Mouse (Mus musculus) kidney, embryonic 16.5 days (tissue): ENCODE data around the gene Hikeshi. TPM values are rescaled to one million over a fixed set of nuclear protein-coding genes. Genes with fewer than 3 reads are reported as not detected.
A peak's percentile ranks its signal among the peaks of the same experiment; 100 is the strongest.

Experiments used
- ATAC-seq: fragments of 200-750 bp; cut with Nextera tagmentation; 2 replicates; pipeline ENCODE4 v1.8.0; 2017; ENCODE audit warnings: moderate TSS enrichment; ENCODE audit not compliant: low FRiP score, low TSS enrichment
- H3K27ac ChIP-seq: fragments of 300-500 bp; sonication (generic); 2 replicates; pipeline ENCODE4 v1.5.1; 2014; ENCODE audit warnings: low read length
- H3K27me3 ChIP-seq: fragments of 300-500 bp; sonication (generic); 2 replicates; pipeline ENCODE4 v1.6.1; 2014; ENCODE audit warnings: low read length, control low read depth, mixed read lengths; ENCODE audit not compliant: insufficient read depth
- H3K36me3 ChIP-seq: fragments of 300-500 bp; sonication (generic); 2 replicates; pipeline ENCODE4 v1.6.1; 2014; ENCODE audit warnings: low read length, control low read depth, mixed read lengths; ENCODE audit not compliant: insufficient read depth
- H3K4me1 ChIP-seq: fragments of 300-500 bp; sonication (generic); 2 replicates; pipeline ENCODE4 v1.6.1; 2014; ENCODE audit warnings: low read length, control low read depth, mixed read lengths; ENCODE audit not compliant: insufficient read depth
- H3K4me2 ChIP-seq: fragments of 300-500 bp; sonication (generic); replicated peaks from 2 replicates; pipeline ENCODE4 v1.6.1; 2014; ENCODE audit warnings: low read depth, low read length
- H3K4me3 ChIP-seq: fragments of 300-500 bp; sonication (generic); 2 replicates; pipeline ENCODE4 v1.5.1; 2014; ENCODE audit warnings: mild to moderate bottlenecking, low read length
- H3K9ac ChIP-seq: fragments of 300-500 bp; sonication (generic); replicated peaks from 2 replicates; pipeline ENCODE4 v1.6.1; 2014; ENCODE audit warnings: low read length
- H3K9me3 ChIP-seq: fragments of 300-500 bp; sonication (generic); 2 replicates; pipeline ENCODE4 v1.6.1; 2016; ENCODE audit warnings: low read length, control low read depth
- WGBS: fragments of 180-500 bp; shearing (Covaris S2); extraction: QIAGEN DNeasy Blood & Tissue Kit; methylation state at CpG from one replicate; pipeline ENCODE4 v1.1.7; 2014; 5-methylcytosine and 5-hydroxymethylcytosine counted together
- polyA plus RNA-seq: library from polyadenylated mRNA; unstranded; fragments of >200 nt; fragmentation: Nextera tagmentation; extraction: Ambion mirVana; gene quantifications from 2 replicates; pipeline ENCODE4 v1.2.1, GENCODE M21; 2015

The Hikeshi gene
- polyA plus RNA-seq, result 131 and 138 TPM in 2 replicates

DNA sequence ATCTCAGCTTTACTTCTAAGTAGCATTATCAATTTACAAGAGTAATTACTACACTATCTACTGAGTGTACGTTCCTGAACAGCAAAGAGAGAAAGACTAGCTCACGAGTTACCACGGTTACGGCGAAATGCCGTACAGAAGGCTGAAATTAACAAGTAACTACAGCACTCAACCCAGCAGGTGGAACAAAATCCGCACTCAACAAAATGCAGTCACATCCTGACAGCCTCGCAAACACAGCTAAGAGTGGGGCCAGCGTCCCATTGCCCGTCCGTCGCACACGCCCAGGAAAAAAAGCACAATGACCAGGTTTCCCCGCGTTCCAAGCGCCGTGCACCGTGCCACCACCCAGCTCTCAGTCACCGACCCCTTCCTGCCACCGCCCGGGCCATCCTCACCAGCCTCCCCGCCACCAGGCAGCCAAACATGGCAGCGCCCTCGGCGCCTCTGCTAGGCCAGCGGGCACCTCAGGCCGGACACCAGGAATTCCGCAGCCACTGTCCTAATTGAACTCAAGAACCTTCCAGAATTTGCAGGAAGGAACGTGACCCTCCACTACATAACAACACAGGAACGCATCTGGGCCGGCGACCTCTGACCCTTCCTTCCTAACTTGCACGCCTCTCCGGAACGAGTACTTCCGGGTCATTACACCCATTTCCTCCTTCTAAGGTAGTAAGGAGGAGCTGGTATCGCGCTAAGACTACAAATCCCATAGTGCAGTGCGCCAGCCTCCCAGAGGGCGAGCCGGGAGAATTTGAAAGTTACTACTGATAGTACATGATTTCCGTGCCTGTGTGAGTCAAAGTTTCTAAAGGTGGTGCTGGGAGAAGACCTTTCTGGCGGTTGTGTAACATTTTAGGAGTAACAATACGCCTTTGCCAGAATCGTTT lies at the start of gene Hikeshi:
TSS of gene Hikeshi (minus strand) at position 634 of the 893 bp plus-strand sequence.
- Histone ChIP-seq H3K27me3 (no peaks in the 10 kb centered on the region), H3K4me1 (peaks cover 16% of the 10 kb centered on the region), H3K9ac (peak within 1 kb of the TSS; percentile 79), H3K27ac (peak within 1 kb of the TSS; percentile 85), H3K9me3 (no peaks in the 10 kb centered on the region), H3K36me3 (no peaks in the 10 kb centered on the region), H3K4me2 (peak within 1 kb of the TSS; percentile 72), H3K4me3 (peak within 1 kb of the TSS; percentile 77)
- under 1% methylated on average over 45 of the region's 45 CpGs for WGBS
- ATAC-seq, result peak; percentile 98

DNA sequence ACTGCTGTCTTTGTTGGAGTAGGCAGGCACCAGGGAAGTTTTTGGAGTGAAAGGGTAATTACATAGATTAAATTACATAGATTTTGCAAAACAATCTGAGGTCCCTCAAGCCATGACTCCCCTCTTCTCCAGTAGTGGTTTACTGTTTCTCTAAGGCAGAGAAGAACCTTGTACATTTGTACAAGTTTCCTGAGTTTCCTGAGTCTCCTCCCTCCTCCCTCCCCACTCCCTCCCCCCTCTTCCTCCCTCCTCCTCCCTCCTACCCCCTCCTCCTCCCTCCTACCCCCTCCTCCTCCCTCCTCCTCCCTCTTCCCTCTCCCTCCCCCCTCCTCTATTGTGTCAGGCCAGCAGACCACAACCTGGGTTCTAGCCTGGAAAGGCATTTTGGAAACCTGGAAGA lies 43.4 kb upstream of the Hikeshi start:
- H3K27ac ChIP-seq, result no peak overlapping the region
- H3K9me3 ChIP-seq, result no peaks in the 10 kb centered on the region
- no peak overlapping the region for H3K4me2 ChIP-seq
- H3K4me1 ChIP-seq, result peaks cover 12% of the 10 kb centered on the region
- no peak overlapping the region for H3K4me3 ChIP-seq
- no peaks in the 10 kb centered on the region for H3K27me3 ChIP-seq
- ATAC-seq, result no peak
- H3K36me3 ChIP-seq, result no peaks in the 10 kb centered on the region
- H3K9ac ChIP-seq, result no peak overlapping the region

DNA sequence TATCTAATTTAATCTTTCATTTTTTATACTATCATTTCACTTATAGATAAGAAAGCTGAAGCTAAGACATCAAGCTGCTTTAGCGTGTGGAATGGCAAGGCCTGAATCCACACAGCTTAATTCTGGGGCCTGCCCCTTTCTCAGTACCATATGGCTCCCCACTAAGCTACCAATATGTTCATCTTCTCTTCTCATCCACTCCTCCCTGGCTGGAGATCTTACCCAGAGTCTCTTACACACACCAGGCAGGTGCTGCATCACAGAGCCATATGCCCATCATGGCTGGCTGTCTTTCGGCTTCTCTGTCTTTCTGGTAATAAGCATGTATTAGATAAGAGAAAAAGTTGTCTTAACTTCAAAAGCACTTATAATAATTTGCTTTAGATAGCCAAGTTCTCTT lies 42.4 kb upstream of the Hikeshi start:
- no peak for ATAC-seq
- 91% methylated on average over 2 of the region's 2 CpGs for WGBS
- Histone ChIP-seq H3K36me3 (no peaks in the 10 kb centered on the region), H3K27me3 (no peaks in the 10 kb centered on the region), H3K27ac (no peak overlapping the region), H3K9ac (no peak overlapping the region), H3K4me1 (peaks cover 19% of the 10 kb centered on the region), H3K4me2 (no peak overlapping the region), H3K4me3 (no peak overlapping the region), H3K9me3 (no peaks in the 10 kb centered on the region)

DNA sequence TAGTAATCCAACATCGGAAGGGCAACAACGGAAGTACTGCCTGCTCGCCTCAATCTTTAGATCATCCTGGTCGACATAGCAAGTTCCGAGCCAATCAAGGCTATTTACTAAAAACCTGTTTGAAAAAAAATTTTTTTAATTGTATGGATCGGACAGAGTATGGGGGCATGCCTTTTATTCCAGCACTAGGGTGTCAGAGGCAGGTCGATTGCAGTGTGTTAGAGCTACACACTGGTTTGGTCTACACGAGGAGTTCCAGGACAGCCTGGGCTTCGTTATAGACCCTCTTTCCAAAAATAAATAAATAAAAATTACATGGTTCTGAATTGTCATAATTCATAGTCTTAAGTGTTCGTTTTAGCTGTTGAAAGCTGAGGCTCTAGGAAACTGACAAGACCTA lies 40.6 kb upstream of the Hikeshi start:
- Histone ChIP-seq H3K9me3 (no peaks in the 10 kb centered on the region), H3K4me3 (peak overlapping the region; percentile 86), H3K27ac (peak overlapping the region; percentile 100), H3K36me3 (0 out of 2 replicates have a peak, but pooled peaks cover 4% of the 10 kb centered on the region), H3K9ac (peak overlapping the region; percentile 96), H3K27me3 (no peaks in the 10 kb centered on the region), H3K4me2 (peak overlapping the region; percentile 54), H3K4me1 (peaks cover 21% of the 10 kb centered on the region)
- WGBS, result 8% methylated on average over 10 of the region's 10 CpGs
- ATAC-seq, result 0 out of 2 replicates have a peak, but pooled peaks have one; percentile 3

DNA sequence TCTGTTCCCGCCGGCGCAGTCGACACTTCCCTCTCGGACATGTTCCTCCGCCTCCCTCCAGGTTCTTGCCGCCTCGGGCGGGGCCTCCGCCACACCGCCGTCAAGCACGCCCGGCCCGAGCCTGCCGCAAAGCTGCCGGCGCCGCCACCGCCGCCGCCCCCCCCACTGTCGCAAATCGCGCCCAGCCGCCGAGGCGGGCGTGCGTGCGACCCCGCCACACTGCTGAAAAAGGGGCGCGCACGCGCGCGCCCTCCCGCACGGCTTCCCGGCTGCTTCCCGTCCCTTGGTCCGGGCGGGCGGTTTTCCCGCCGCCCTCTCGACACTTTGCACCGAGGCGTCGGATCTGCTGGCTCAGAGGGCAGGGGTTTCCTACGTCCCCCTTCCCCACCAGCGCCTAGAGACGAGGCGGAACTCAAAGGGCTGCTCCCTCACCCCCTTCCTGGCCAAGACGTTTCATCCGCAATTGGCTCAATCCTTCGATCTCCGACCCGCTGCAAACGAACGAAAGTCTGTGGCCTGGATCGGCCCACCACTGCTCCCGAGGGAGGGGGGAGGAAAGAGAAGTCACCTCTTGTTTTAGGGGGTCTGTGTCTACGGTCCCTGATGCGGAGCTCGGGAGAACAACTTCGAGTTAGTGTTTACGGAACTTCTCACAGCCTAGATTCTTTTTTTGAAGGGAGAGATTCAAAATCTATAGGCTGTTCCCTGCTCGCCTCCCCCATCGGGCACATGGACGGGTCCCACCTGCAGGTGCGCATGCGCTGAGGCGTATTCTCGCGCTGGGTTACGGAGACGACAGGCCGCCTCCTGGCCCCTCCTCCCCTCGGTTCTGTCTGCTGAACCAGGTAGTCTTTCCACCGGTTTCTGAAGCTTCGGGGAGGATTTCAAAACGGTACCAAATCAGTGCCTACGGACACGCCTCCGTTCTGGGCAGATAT lies 39.8 kb upstream of the Hikeshi start, which contains the start of gene Eed:
TSS of gene Eed (minus strand) at position 499 of the 938 bp plus-strand sequence.
- Histone ChIP-seq H3K9me3 (no peaks in the 10 kb centered on the region), H3K9ac (peak within 1 kb of the TSS; percentile 96), H3K36me3 (peaks cover 10% of the 10 kb centered on the region), H3K4me2 (peak within 1 kb of the TSS; percentile 81), H3K4me1 (peaks cover 21% of the 10 kb centered on the region), H3K27ac (peak within 1 kb of the TSS; percentile 100), H3K27me3 (no peaks in the 10 kb centered on the region), H3K4me3 (peak within 1 kb of the TSS; percentile 86)
- 0% methylated on average over 60 of the region's 87 CpGs for WGBS
- peak; percentile 90 for ATAC-seq

DNA sequence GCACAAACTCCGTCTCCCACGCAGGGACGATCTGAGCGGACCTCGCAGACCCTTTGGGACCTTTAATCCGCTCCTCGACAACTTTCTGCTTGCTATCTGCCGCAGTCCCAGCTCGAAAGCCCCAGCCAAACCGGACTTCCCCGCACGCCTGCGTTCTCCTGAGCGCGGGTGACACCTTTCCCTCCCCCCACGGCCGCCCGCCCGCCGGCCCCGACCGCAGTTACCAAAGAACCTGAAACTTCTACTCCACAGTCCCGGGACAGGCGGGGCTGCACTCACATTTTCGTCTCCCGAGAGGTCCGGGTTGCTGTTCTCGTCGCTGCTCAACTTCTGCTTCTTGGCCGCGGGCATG lies 39.1 kb upstream of the Hikeshi start:
- H3K9me3 ChIP-seq, result no peaks in the 10 kb centered on the region
- peaks cover 16% of the 10 kb centered on the region for H3K36me3 ChIP-seq
- peaks cover 21% of the 10 kb centered on the region for H3K4me1 ChIP-seq
- WGBS, result under 1% methylated on average over 31 of the region's 31 CpGs
- peak overlapping the region; percentile 81 for H3K4me2 ChIP-seq
- peak overlapping the region; percentile 100 for H3K27ac ChIP-seq
- no peak for ATAC-seq
- peak overlapping the region; percentile 96 for H3K9ac ChIP-seq
- H3K27me3 ChIP-seq, result no peaks in the 10 kb centered on the region
- peak overlapping the region; percentile 86 for H3K4me3 ChIP-seq

DNA sequence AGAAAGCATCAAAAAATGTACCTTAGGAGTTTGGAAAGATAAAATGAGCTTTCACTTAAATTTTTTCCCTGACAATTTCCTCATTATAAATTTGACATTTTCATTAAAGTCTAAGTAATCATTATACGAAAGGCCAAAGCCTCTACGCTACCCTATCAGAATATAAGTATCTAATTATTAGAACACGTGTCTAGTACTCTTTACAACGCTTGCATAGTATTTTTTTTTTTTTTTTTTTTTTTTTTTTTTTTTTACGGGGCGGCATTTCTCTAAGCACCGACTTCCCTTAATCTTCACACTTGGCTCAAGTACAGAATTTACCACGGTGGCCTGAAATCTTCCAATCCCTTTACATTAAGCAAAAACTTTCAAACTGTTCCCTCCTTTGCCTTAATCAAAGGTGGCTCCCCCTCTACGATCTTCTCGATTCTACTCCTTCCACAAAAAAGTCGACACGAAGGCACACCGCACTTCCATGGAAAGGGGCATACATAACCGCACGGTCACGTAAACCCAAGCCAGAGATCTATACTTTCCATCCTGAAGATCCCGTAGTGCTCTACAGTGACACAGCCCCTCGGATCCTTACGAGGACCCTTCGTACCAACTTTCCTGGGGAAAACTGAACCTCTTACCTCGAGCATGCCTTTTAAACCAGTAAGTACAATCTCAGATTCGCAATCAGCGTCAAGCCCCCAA lies 38.6 kb upstream of the Hikeshi start:
- no peak for ATAC-seq
- Histone ChIP-seq H3K4me3 (peak overlapping the region; percentile 86), H3K36me3 (peaks cover 16% of the 10 kb centered on the region), H3K9ac (peak overlapping the region; percentile 96), H3K9me3 (no peaks in the 10 kb centered on the region), H3K4me1 (peaks cover 19% of the 10 kb centered on the region), H3K4me2 (peak overlapping the region; percentile 81), H3K27me3 (no peaks in the 10 kb centered on the region), H3K27ac (peak overlapping the region; percentile 100)
- 3% methylated on average over 23 of the region's 23 CpGs for WGBS

DNA sequence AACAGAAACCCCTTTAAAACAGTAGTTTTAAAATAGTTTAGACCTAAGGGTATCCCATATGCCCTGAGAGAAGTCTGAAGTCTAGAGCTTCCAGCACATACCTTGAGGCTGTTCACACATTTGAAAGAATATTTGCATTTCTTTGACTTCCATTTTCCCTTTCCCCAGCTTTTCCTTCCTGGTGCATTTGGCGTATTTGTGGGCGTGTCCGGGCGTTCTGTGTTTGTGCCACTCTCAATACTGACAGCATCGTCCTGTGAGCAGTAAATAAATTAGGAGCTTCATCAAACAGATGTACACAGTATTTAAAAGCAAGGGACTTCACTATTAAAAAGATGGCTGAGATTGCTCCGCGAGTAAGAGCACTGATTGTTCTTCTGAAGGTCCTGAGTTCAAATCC lies 35.8 kb upstream of the Hikeshi start:
- Histone ChIP-seq H3K27ac (no peak overlapping the region), H3K9me3 (no peaks in the 10 kb centered on the region), H3K36me3 (peaks cover 34% of the 10 kb centered on the region), H3K4me2 (no peak overlapping the region), H3K4me3 (no peak overlapping the region), H3K27me3 (no peaks in the 10 kb centered on the region), H3K9ac (no peak overlapping the region), H3K4me1 (peaks cover 12% of the 10 kb centered on the region)
- no peak for ATAC-seq
- 94% methylated on average over 7 of the region's 7 CpGs for WGBS

DNA sequence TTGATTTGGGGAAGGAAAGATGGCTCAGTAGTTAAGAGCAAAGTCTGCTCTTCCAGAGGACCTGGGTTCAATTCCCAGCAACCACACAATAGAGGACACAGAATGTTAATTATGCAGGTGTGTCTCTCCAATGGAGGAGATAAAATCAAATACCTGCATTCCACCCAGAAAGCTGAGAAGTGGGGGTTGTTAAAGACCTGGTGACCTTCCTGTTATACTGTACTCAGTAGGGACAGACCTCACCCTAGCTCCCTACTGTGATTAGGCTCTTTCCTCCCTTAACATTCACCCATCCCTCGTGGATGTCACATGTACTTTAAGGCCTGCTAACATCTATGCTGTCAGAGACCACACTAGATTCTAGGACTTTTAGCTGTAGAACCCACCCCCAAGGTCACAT lies 34.6 kb upstream of the Hikeshi start:
- no peak overlapping the region for H3K4me3 ChIP-seq
- 90% methylated on average over 1 of the region's 1 CpGs for WGBS
- H3K4me2 ChIP-seq, result no peak overlapping the region
- H3K27ac ChIP-seq, result no peak overlapping the region
- peaks cover 42% of the 10 kb centered on the region for H3K36me3 ChIP-seq
- peaks cover 9% of the 10 kb centered on the region for H3K4me1 ChIP-seq
- H3K9me3 ChIP-seq, result no peaks in the 10 kb centered on the region
- H3K27me3 ChIP-seq, result no peaks in the 10 kb centered on the region
- H3K9ac ChIP-seq, result no peak overlapping the region
- ATAC-seq, result no peak
